Mouse (Mus musculus) stomach, embryonic 14.5 days (tissue): ENCODE data around the gene Unk. TPM values are rescaled to one million over a fixed set of nuclear protein-coding genes. Genes with fewer than 3 reads are reported as not detected.
A peak's percentile ranks its signal among the peaks of the same experiment; 100 is the strongest.

ENCODE experiments used
- ATAC-seq: fragments of 200-750 bp; cut with Nextera tagmentation; 2 replicates; pipeline ENCODE4 v1.8.0; 2017; ENCODE audit warnings: low read depth, moderate TSS enrichment; ENCODE audit not compliant: insufficient number of reproducible peaks, insufficient read depth, low FRiP score
- H3K27ac ChIP-seq: fragments of 300-500 bp; sonication (generic); 2 replicates; pipeline ENCODE4 v1.5.1; 2014; ENCODE audit warnings: mild to moderate bottlenecking, low read length, moderate library complexity, mixed read lengths
- H3K27me3 ChIP-seq: fragments of 300-500 bp; sonication (generic); 2 replicates; pipeline ENCODE4 v1.6.1; 2014; ENCODE audit warnings: low read length, control low read depth, mixed read lengths; ENCODE audit not compliant: control insufficient read depth, insufficient read depth
- H3K36me3 ChIP-seq: fragments of 300-500 bp; sonication (generic); 2 replicates; pipeline ENCODE4 v1.6.1; 2014; ENCODE audit warnings: mild to moderate bottlenecking, control low read depth, low read length, moderate library complexity, mixed read lengths; ENCODE audit not compliant: control insufficient read depth, insufficient read depth
- H3K4me1 ChIP-seq: fragments of 300-500 bp; sonication (generic); 2 replicates; pipeline ENCODE4 v1.6.1; 2014; ENCODE audit warnings: low read length, control low read depth, mixed read lengths; ENCODE audit not compliant: control insufficient read depth, insufficient read depth
- H3K4me2 ChIP-seq: fragments of 300-500 bp; sonication (generic); replicated peaks from 2 replicates; pipeline ENCODE4 v1.6.1; 2014; ENCODE audit warnings: low read depth, low read length, control low read depth
- H3K4me3 ChIP-seq: fragments of 300-500 bp; sonication (generic); 2 replicates; pipeline ENCODE4 v1.5.1; 2014; ENCODE audit warnings: low read depth, low read length, control low read depth
- H3K9ac ChIP-seq: fragments of 300-500 bp; sonication (generic); replicated peaks from 2 replicates; pipeline ENCODE4 v1.6.1; 2014; ENCODE audit warnings: low read depth, mild to moderate bottlenecking, control low read depth, low read length, moderate library complexity, mixed read lengths
- H3K9me3 ChIP-seq: fragments of 300-500 bp; sonication (generic); 2 replicates; pipeline ENCODE4 v1.6.1; 2016; ENCODE audit warnings: low read depth, low read length, control low read depth; ENCODE audit not compliant: control insufficient read depth
- WGBS: fragments of 180-500 bp; shearing (Covaris S2); extraction: QIAGEN DNeasy Blood & Tissue Kit; methylation state at CpG from one replicate; pipeline ENCODE4 v1.1.7; 2014; 5-methylcytosine and 5-hydroxymethylcytosine counted together
- polyA plus RNA-seq: library from polyadenylated mRNA; unstranded; fragments of >200 nt; fragmentation: Nextera tagmentation; extraction: Ambion mirVana; gene quantifications from 2 replicates; pipeline ENCODE4 v1.2.1, GENCODE M21; 2014

The Unk gene
- polyA plus RNA-seq, 1 experiment from 2014 or later: 31.6 TPM

GRCm38 (mm10) chr11:116110131-116110530, 80.0 kb downstream of the Unk start:
- H3K36me3 ChIP-seq: no peaks in the 10 kb centered on the region
- peaks cover 17% of the 10 kb centered on the region for H3K27me3 ChIP-seq
- peak overlapping the region; percentile 52 for H3K4me3 ChIP-seq
- H3K9me3 ChIP-seq: no peaks in the 10 kb centered on the region
- WGBS: under 1% methylated on average over 27 of the region's 35 CpGs
- H3K4me2 ChIP-seq: peak overlapping the region; percentile 66
- H3K4me1 ChIP-seq: peaks cover 42% of the 10 kb centered on the region
- ATAC-seq: peak; percentile 47; the same call in 1 of the 2 replicates
- peak overlapping the region; percentile 36; the same call in 1 of the 2 replicates for H3K9ac ChIP-seq
- peak overlapping the region; percentile 39; the same call in 1 of the 2 replicates for H3K27ac ChIP-seq

- 18% methylated on average over 10 of the region's 10 CpGs for WGBS
- ATAC-seq: no peak
- H3K4me3 ChIP-seq: peak overlapping the region; percentile 52
- no peaks in the 10 kb centered on the region for H3K9me3 ChIP-seq
- peaks cover 17% of the 10 kb centered on the region for H3K27me3 ChIP-seq
- H3K27ac ChIP-seq: no peak overlapping the region
- peak overlapping the region; percentile 66 for H3K4me2 ChIP-seq
- H3K9ac ChIP-seq: 0 out of 2 replicates have a peak overlapping the region, but pooled peaks have one; percentile 36
- H3K36me3 ChIP-seq: no peaks in the 10 kb centered on the region
- H3K4me1 ChIP-seq: peaks cover 42% of the 10 kb centered on the region
These were observed 80.4 kb downstream of the Unk start for GRCm38 (mm10) chr11:116110540-116110939.

Other genes with a start within 250 kb of the Unk start
- 14.3 and 15.3 TPM in 2 replicates for gene Caskin2, start 216.7 kb upstream of the Unk start, polyA plus RNA-seq
- 24.3 and 25.0 TPM in 2 replicates for gene Tsen54, start 215.6 kb upstream of the Unk start, polyA plus RNA-seq
- 37.6 and 41.1 TPM in 2 replicates for gene Llgl2, start 206.3 kb upstream of the Unk start, polyA plus RNA-seq
- gene Myo15b, start 171.9 kb upstream of the Unk start, polyA plus RNA-seq: 3.1 and 5.9 TPM in 2 replicates
- gene Smim5, start 130.4 kb upstream of the Unk start, polyA plus RNA-seq: 2.1 TPM in 2 replicates
- 35.9 and 41.9 TPM in 2 replicates for gene Smim6, start 118.3 kb upstream of the Unk start, polyA plus RNA-seq
- gene Sap30bp, start 97.0 kb upstream of the Unk start, polyA plus RNA-seq: 35.8 and 43.6 TPM in 2 replicates
- 19.6 and 20.2 TPM in 2 replicates for gene Recql5, start 96.8 kb upstream of the Unk start, polyA plus RNA-seq
- gene Itgb4, start 55.6 kb upstream of the Unk start, polyA plus RNA-seq: 10.2 and 10.7 TPM in 2 replicates
- 157 and 164 TPM in 2 replicates for gene Galk1, start 17.6 kb upstream of the Unk start, polyA plus RNA-seq
- 1,982 and 2,067 TPM in 2 replicates for gene H3f3b, start 2.4 kb upstream of the Unk start, polyA plus RNA-seq
- gene Unc13d, start 47.6 kb downstream of the Unk start, polyA plus RNA-seq: 3.7 and 4.7 TPM in 2 replicates
- gene Wbp2, start 56.7 kb downstream of the Unk start, polyA plus RNA-seq: 74.0 and 82.4 TPM in 2 replicates
- gene Trim47, start 96.9 kb downstream of the Unk start, polyA plus RNA-seq: 12.2 and 17.3 TPM in 2 replicates
- 5.0 and 6.4 TPM in 2 replicates for gene Trim65, start 100.8 kb downstream of the Unk start, polyA plus RNA-seq
- 93.9 and 94.2 TPM in 2 replicates for gene Mrpl38, start 108.5 kb downstream of the Unk start, polyA plus RNA-seq
- 29.3 and 30.2 TPM in 2 replicates for gene Fbf1, start 137.8 kb downstream of the Unk start, polyA plus RNA-seq
- 80.9 and 81.3 TPM in 2 replicates for gene Ten1, start 168.5 kb downstream of the Unk start, polyA plus RNA-seq
- 29.0 and 29.6 TPM in 2 replicates for gene Acox1, start 168.7 kb downstream of the Unk start, polyA plus RNA-seq
- gene Evpl, start 207.8 kb downstream of the Unk start, polyA plus RNA-seq: 5.0 and 6.0 TPM in 2 replicates
- 71.8 and 74.2 TPM in 2 replicates for gene Srp68, start 243.9 kb downstream of the Unk start, polyA plus RNA-seq